Mouse (Mus musculus) spleen, adult 2 months (tissue): Measurements from ENCODE around the gene Shroom3.

Experiments
- CTCF ChIP-seq: fragments of 200-500 bp; IDR thresholded peaks from 2 replicates; pipeline ENCODE4 v1.5.1; 2011; ENCODE audit warnings: mild to moderate bottlenecking, inconsistent platforms; ENCODE audit not compliant: insufficient read depth, insufficient read length, insufficient replicate concordance; ENCODE audit errors: extremely low read depth
- POLR2A ChIP-seq: fragments of 200-500 bp; IDR thresholded peaks from 2 replicates; pipeline ENCODE4 v1.6.1; 2011; ENCODE audit warnings: low read depth, low read length, inconsistent platforms

DNA sequence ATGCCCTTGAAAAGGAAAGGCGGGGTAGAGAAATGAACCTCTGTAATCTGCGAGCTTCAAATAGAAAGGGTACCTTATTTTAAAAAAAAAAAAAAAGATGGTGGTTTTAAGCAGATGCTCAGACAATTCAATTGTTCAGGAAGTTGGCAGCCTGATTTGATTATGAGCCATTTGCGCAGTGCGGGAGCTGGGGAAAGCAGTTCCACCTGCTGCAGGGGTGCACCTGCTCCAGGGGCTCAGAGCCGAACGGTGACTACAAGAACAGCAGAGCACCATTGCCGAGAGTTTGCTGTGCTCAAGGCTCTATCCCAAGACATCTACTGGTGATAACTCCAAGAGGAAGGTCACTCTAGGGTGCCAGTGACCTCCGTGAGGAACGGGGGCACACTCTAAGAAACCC lies 5.3 kb downstream of the Shroom3 start:
- TF ChIP-seq POLR2A = no peak
- TF ChIP-seq CTCF = no peak
